Comparison of ENCODE assay signal across 16 mouse cellular contexts in genomic region chr7:45046853-45047350, GRCm38 (mm10).
"Had no signal": no experiment of that assay in that cellular context is flagged by ENCODE, and none has a peak within 500 bp of the region (broad histone marks: within the 10 kb centered on the region; RNA-seq: fewer than 3 reads in every experiment).

No protein-coding gene starts in this region.

- H3K4me2 ChIP-seq: limb, embryonic 12.5 days; liver, embryonic 13.5 days; lung, embryonic 15.5 days; midbrain, embryonic 15.5 days had no signal

- H3K9me3 ChIP-seq: limb, embryonic 12.5 days; liver, embryonic 13.5 days; lung, embryonic 15.5 days; midbrain, embryonic 15.5 days had no signal

- DNase-seq: kidney, adult 11 months; kidney, adult 9 months; kidney, postnatal 36 days; layer of hippocampus, adult 9-11 months; layer of hippocampus, postnatal 36 days; liver; liver, embryonic 13.5 days; liver, postnatal 0 days; lung, postnatal 14 days; thymus, adult 18-20 months; thymus, postnatal 14 days had no signal

- H3K9ac ChIP-seq: limb, embryonic 12.5 days; liver, embryonic 13.5 days; liver, postnatal 0 days; lung, embryonic 15.5 days; midbrain, embryonic 15.5 days had no signal

- ATAC-seq: liver, postnatal 0 days; midbrain, embryonic 15.5 days had no signal

- H3K27me3 ChIP-seq: limb, embryonic 12.5 days; liver, embryonic 13.5 days; lung, embryonic 15.5 days; midbrain, embryonic 15.5 days had no signal

- H3K27ac ChIP-seq: kidney, postnatal 0 days; limb, embryonic 12.5 days; liver, embryonic 13.5 days; lung, embryonic 15.5 days; macrophage; midbrain, embryonic 15.5 days had no signal

- H3K4me3 ChIP-seq: limb, embryonic 12.5 days; liver, embryonic 13.5 days; lung, embryonic 15.5 days; midbrain, embryonic 15.5 days had no signal
